Comparison of ENCODE assay signal across 17 mouse cellular contexts in the genomic region with DNA sequence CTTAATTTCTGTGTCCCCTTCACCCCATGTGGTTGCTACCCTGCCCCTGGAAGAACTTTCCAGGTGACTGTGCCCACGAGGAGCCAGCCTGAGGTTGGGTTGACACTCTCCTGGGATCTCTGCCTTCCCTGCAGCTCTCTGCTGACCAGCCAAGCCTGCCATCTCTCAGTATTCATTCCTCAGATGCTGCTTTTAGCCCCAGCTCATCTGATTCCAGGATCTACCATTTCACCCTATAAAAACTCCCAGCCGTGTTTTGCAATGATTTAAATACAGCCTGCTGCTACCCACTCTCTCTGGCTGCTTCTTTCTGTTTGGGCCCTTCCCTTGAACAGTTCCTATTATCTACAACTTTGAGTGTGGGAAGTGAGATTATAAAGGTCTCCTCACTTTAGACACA. TPM values are rescaled to one million over a fixed set of nuclear protein-coding genes. Genes with fewer than 3 reads are reported as not detected.
DNase-seq lines count a peak whose midpoint lies in the region; ATAC-seq and TF ChIP-seq lines count a peak whose summit lies in the region.
"Had no signal": no experiment of that assay in that cellular context is flagged by ENCODE, and none has a peak within 500 bp of the region (broad histone marks: within the 10 kb centered on the region; RNA-seq: fewer than 3 reads in every experiment).

No protein-coding gene starts in this region.

- H3K9ac ChIP-seq in heart, adult 2 months (ENCODE audit: low read depth, low read length): no peak overlapping the region
- no peak overlapping the region for H3K9ac ChIP-seq in intestine, embryonic 14.5 days (ENCODE audit: low read length)
- H3K9ac ChIP-seq in intestine, postnatal 0 days (ENCODE audit: low read depth, low read length): no peak overlapping the region
- no peak overlapping the region for H3K9ac ChIP-seq in intestine, embryonic 15.5 days
- H3K9ac ChIP-seq in stomach, embryonic 16.5 days (ENCODE audit: low read length): no peak overlapping the region
- H3K9ac ChIP-seq: forebrain, embryonic 12.5 days; liver, embryonic 14.5 days; midbrain, embryonic 15.5 days had no signal

- no peaks in the 10 kb centered on the region for H3K36me3 ChIP-seq in heart, adult 2 months (ENCODE audit: control insufficient read depth, insufficient read depth, low read length)
- H3K36me3 ChIP-seq in intestine, embryonic 14.5 days (ENCODE audit: control insufficient read depth, insufficient read depth, low read length): no peaks in the 10 kb centered on the region
- no peaks in the 10 kb centered on the region for H3K36me3 ChIP-seq in intestine, postnatal 0 days (ENCODE audit: control insufficient read depth, insufficient read depth)
- no peaks in the 10 kb centered on the region for H3K36me3 ChIP-seq in intestine, embryonic 15.5 days
- H3K36me3 ChIP-seq in stomach, embryonic 16.5 days (ENCODE audit: control insufficient read depth, insufficient read depth, low read length): no peaks in the 10 kb centered on the region
- H3K36me3 ChIP-seq: forebrain, embryonic 12.5 days; hindbrain, embryonic 10.5 days; midbrain, embryonic 15.5 days had no signal

- peaks cover 4% of the 10 kb centered on the region for H3K4me1 ChIP-seq in heart, adult 2 months (ENCODE audit: control insufficient read depth, insufficient read depth, low read length)
- H3K4me1 ChIP-seq in intestine, embryonic 14.5 days (replicated peaks; ENCODE audit: control insufficient read depth, insufficient read depth, low read length): peaks cover 23% of the 10 kb centered on the region; the same call in 1 of the 2 replicates
- no peaks in the 10 kb centered on the region for H3K4me1 ChIP-seq in intestine, postnatal 0 days (replicated peaks; ENCODE audit: control insufficient read depth, insufficient read depth, low read length)
- H3K4me1 ChIP-seq in intestine, embryonic 15.5 days (replicated peaks): peaks cover 20% of the 10 kb centered on the region
- H3K4me1 ChIP-seq in stomach, embryonic 16.5 days (ENCODE audit: control insufficient read depth, insufficient read depth, low read length): peaks cover 18% of the 10 kb centered on the region
- H3K4me1 ChIP-seq: midbrain, embryonic 15.5 days had no signal

- 48% methylated on average over 2 of the region's 2 CpGs for WGBS in heart, adult 2 months
- 33% methylated on average over 2 of the region's 2 CpGs for WGBS in intestine, embryonic 14.5 days
- WGBS in intestine, postnatal 0 days: 45% methylated on average over 2 of the region's 2 CpGs
- WGBS in intestine, embryonic 15.5 days: 43% methylated on average over 2 of the region's 2 CpGs
- WGBS in stomach, embryonic 16.5 days: 47% methylated on average over 2 of the region's 2 CpGs

- H3K4me2 ChIP-seq in intestine, embryonic 14.5 days (ENCODE audit: low read length): no peak overlapping the region
- no peak overlapping the region for H3K4me2 ChIP-seq in intestine, postnatal 0 days (replicated peaks; ENCODE audit: low read depth)
- no peak overlapping the region for H3K4me2 ChIP-seq in intestine, embryonic 15.5 days (replicated peaks)
- no peak overlapping the region for H3K4me2 ChIP-seq in stomach, embryonic 16.5 days (ENCODE audit: low read depth, low read length)
- H3K4me2 ChIP-seq: forebrain, embryonic 12.5 days; midbrain, embryonic 15.5 days had no signal

- H3K9me3 ChIP-seq in intestine, embryonic 14.5 days (ENCODE audit: control insufficient read depth, low read length): no peaks in the 10 kb centered on the region
- no peaks in the 10 kb centered on the region for H3K9me3 ChIP-seq in intestine, postnatal 0 days (ENCODE audit: control insufficient read depth)
- H3K9me3 ChIP-seq in intestine, embryonic 15.5 days: no peaks in the 10 kb centered on the region
- no peaks in the 10 kb centered on the region for H3K9me3 ChIP-seq in stomach, embryonic 16.5 days (replicated peaks; ENCODE audit: control insufficient read depth, low read length)
- H3K9me3 ChIP-seq: forebrain, embryonic 12.5 days; hindbrain, embryonic 10.5 days; midbrain, embryonic 15.5 days had no signal

- no peak for TF ChIP-seq CTCF in heart, adult 2 months (IDR thresholded peaks at IDR 0.05)
- TF ChIP-seq CTCF in intestine, postnatal 0 days (IDR thresholded peaks at IDR 0.05; ENCODE audit: low read depth): no peak

- intact Hi-C loops in heart, adult 2 months (cut with DNase I): no loop called here

- no peak overlapping the region for H3K4me3 ChIP-seq in heart, adult 2 months
- H3K4me3 ChIP-seq in intestine, embryonic 14.5 days (ENCODE audit: low read depth, low read length): no peak overlapping the region
- no peak overlapping the region for H3K4me3 ChIP-seq in intestine, postnatal 0 days (ENCODE audit: low read depth, low read length)
- H3K4me3 ChIP-seq in intestine, embryonic 15.5 days (replicated peaks): no peak overlapping the region
- H3K4me3 ChIP-seq in stomach, embryonic 16.5 days (replicated peaks; ENCODE audit: low read length): no peak overlapping the region
- H3K4me3 ChIP-seq: forebrain, embryonic 12.5 days; hindbrain, embryonic 10.5 days; midbrain, embryonic 15.5 days had no signal

- H3K27ac ChIP-seq in heart, adult 2 months: no peak overlapping the region
- H3K27ac ChIP-seq in intestine, embryonic 14.5 days (ENCODE audit: low read depth): peak overlapping the region; percentile 34
- H3K27ac ChIP-seq in intestine, postnatal 0 days (ENCODE audit: low read depth, low read length): no peak overlapping the region
- H3K27ac ChIP-seq in intestine, embryonic 15.5 days: peak overlapping the region; percentile 22; the same call in 1 of the 2 replicates
- H3K27ac ChIP-seq in stomach, embryonic 16.5 days (ENCODE audit: low read length): peak overlapping the region; percentile 7; the same call in 1 of the 2 replicates
- H3K27ac ChIP-seq: forebrain, embryonic 12.5 days; hindbrain, embryonic 10.5 days; liver, embryonic 14.5 days; midbrain, embryonic 15.5 days had no signal

- no peak for ATAC-seq in intestine, embryonic 14.5 days (replicated peaks; ENCODE audit: low FRiP score, low TSS enrichment, low read depth)
- no peak for ATAC-seq in intestine, postnatal 0 days
- ATAC-seq in intestine, embryonic 15.5 days: no peak
- no peak for ATAC-seq in stomach, embryonic 16.5 days (ENCODE audit: insufficient read depth, low FRiP score)
- ATAC-seq: midbrain, embryonic 15.5 days had no signal

- TF ChIP-seq EP300 in heart, adult 2 months (IDR thresholded peaks at IDR 0.05; ENCODE audit: insufficient read depth, low read depth, low read length): no peak

- H3K27me3 ChIP-seq in heart, adult 2 months (ENCODE audit: control insufficient read depth, insufficient read depth, low read length): no peaks in the 10 kb centered on the region
- H3K27me3 ChIP-seq in intestine, embryonic 14.5 days (replicated peaks; ENCODE audit: control insufficient read depth, insufficient read depth, low read length): no peaks in the 10 kb centered on the region
- no peaks in the 10 kb centered on the region for H3K27me3 ChIP-seq in intestine, postnatal 0 days (replicated peaks; ENCODE audit: control insufficient read depth, insufficient read depth, low read length)
- H3K27me3 ChIP-seq in intestine, embryonic 15.5 days (replicated peaks): no peaks in the 10 kb centered on the region
- H3K27me3 ChIP-seq in stomach, embryonic 16.5 days (ENCODE audit: control insufficient read depth, insufficient read depth, low read length): no peaks in the 10 kb centered on the region
- H3K27me3 ChIP-seq: forebrain, embryonic 12.5 days; midbrain, embryonic 15.5 days had no signal

- H3K79me2 ChIP-seq in heart, adult 2 months (replicated peaks; ENCODE audit: control insufficient read depth, insufficient read depth, low read length): no peaks in the 10 kb centered on the region

- DNase-seq in heart, adult 11 months: peak; percentile 86
- DNase-seq in heart, adult 2 months: no peak
- no peak for DNase-seq in intestine, embryonic 14.5 days (ENCODE audit: low spot score)
- DNase-seq in liver: no peak
- no peak for DNase-seq in embryo, embryonic 10 days (ENCODE audit: low spot score)
- DNase-seq: adrenal gland, postnatal 14 days; cerebellum, adult 18-20 months; kidney, postnatal 4 days; spleen, adult 18-20 months; thymus, postnatal 25 days had no signal

- no peak for TF ChIP-seq POLR2A in heart, adult 2 months (IDR thresholded peaks at IDR 0.05; ENCODE audit: insufficient read depth, low read depth, low read length)

RNA-seq across cellular contexts. Expression of gene Col5a1, which starts 14.9 kb away (rescaled TPM):
- total RNA-seq in heart, adult 2 months (2021): 10 to 100 TPM; 16.0 to 22.9 TPM
- 15.7 and 17.2 TPM in 2 replicates for polyA plus RNA-seq in heart, adult 2 months (2012; rRNA removed)
- polyA plus RNA-seq in intestine, embryonic 14.5 days (2014; fragmentation: Nextera tagmentation; extraction: Ambion mirVana): 118 and 124 TPM in 2 replicates
- polyA plus RNA-seq in intestine, postnatal 0 days (2015; fragmentation: Nextera tagmentation; extraction: Ambion mirVana): 39.5 and 40.7 TPM in 2 replicates
- 96.3 and 97.9 TPM in 2 replicates for polyA plus RNA-seq in intestine, embryonic 15.5 days (2015; fragmentation: Nextera tagmentation; extraction: Ambion mirVana)
- polyA plus RNA-seq in stomach, embryonic 16.5 days (2015; fragmentation: Nextera tagmentation; extraction: Ambion mirVana): 146 and 158 TPM in 2 replicates

Comparison
In these comparisons a context has a peak if more than half of its experiments do, and no peak if none do; other contexts are left out.
1. H3K27ac ChIP-seq: peak in intestine, embryonic 14.5 days (single experiment), intestine, embryonic 15.5 days (single experiment) and stomach, embryonic 16.5 days (single experiment); none in heart, adult 2 months (single experiment) and intestine, postnatal 0 days (single experiment).